Mouse (Mus musculus) layer of hippocampus, adult 8-10 months (tissue): Measurements from ENCODE around the gene Specc1. TPM values are rescaled to one million over a fixed set of nuclear protein-coding genes. Genes with fewer than 3 reads are reported as not detected.

ENCODE experiments used
- DNase-seq, 2 experiments: peaks; one replicate each; pipeline ENCODE4 v3.0.0; 2022; ENCODE audit warnings: low spot score in 2 of 2
- total RNA-seq, 4 experiments: library from RNA; stranded (reverse); gene quantifications; 2 replicates each; pipeline ENCODE4 v1.2.4; 2022

Gene Specc1
- total RNA-seq, 4 experiments from 2014 or later = 72.3 to 103 (median 91.0) TPM

DNA sequence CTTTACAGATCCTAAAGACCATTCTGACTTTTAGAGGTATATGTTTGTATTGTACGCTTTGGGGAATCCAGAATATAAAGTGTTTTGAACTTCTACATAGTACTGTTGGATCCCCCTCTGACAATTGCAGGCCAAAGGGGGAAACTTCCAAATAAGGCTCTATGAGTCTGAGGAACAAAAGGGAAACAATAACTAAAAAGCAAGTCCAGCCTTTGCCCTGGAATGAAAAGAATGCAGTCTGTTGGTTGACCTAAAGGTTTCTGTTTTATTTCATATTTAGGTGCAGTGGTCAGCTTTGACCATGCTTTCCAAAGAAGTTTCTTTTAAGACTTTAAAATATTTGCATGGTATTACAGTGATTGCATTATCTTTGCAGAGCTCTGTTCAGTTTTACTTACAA lies 130.5 kb downstream of the Specc1 start:
- DNase-seq = no peak

- no peak for DNase-seq
Observed at GRCm38 (mm10) chr11:62088651-62089050, 132.1 kb downstream of the Specc1 start.

DNA sequence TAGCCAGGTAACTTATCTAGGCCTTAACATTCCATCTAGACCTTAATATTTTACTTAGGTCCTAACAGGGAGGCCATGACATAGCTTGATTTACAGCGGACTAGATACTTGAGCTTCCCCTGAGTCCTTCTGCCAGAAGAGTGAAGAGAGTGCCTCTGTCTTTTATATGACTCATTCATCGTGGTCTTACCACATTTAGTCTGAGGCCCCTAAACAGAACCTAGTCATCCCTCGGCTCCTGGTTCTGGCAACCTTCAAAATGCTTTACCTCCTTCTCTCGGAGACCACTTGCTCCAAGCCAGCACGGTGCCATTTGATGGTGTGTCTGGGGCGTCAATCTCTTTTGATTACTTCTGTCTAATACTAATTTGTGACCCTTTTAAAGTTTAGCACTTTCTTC lies 133.8 kb downstream of the Specc1 start:
- DNase-seq = no peak

DNA sequence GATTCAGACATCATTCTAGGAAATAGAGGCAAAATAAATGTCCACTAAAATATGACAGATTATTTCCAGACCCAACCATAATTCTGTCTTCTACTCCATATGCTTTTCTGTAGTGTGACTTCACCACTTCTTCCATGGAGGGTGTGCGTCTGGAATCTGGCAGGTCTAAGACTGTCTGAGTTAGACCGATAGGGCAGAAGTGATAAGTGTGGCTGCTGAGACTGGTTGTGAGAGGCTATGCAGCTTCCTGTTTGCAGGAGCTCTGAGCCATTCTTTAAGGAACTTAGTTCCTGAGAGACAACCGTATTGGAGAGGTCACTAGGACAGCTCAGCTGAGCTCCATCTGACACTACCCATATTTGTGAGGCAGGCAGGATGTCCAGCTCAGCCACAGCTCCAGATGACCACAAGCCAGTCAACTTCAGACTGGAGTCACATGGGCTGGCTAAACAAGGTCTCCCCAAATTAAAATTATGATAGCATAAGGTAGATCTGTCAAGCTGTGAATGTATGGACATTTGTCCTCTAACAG lies 146.9 kb downstream of the Specc1 start:
- DNase-seq = no peak

DNA sequence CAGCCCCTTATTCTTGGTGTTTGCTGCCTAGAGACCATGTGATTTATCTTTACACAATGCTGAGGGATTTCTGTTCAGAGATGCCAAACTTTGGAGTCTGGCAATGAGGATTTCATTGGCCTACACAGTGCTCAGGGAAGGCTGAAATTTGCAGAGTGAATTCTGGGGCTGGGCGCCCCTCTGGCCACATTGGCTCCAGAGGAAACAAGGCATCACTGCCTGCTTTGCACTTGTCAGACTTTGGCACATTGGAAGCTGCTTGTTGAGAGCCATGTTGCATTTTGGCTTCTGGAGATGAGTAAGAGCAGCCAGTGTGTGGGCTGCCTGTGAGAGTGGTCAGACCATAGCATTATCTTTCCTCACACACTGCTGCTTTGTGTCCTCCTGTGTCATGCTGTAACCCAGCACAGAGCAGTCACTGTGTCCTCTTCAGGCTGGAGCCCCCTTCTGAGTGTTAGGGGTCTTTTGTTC lies 149.9 kb downstream of the Specc1 start:
- peak; percentile 46 to 73 for DNase-seq

- DNase-seq = no peak
Observed at GRCm38 (mm10) chr11:62107272-62107836, 150.8 kb downstream of the Specc1 start.

GRCm38 (mm10) chr11:62118561-62118960 lies 162.0 kb downstream of the Specc1 start:
- DNase-seq = no peak

DNA sequence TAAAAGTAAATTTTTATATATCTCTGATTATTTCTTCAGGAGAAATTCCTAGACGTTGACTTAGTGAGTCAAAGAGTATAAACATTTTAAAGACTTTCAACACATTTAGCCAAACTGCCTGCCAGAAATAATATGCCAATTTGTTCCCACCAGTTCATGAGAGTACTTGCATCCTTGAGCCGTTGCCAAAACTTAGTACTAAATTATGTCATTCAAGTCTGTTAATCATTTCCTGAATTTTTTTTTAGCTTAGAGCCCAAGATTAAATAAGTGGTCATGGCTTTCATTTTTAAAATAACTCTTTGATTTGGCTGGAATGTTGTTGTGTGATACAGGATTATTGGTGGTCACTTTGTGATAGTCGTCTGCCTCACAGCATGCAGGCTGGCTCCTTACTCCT lies 163.3 kb downstream of the Specc1 start:
- no peak for DNase-seq

GRCm38 (mm10) chr11:62121365-62121764 lies 164.8 kb downstream of the Specc1 start:
- DNase-seq = no peak

DNA sequence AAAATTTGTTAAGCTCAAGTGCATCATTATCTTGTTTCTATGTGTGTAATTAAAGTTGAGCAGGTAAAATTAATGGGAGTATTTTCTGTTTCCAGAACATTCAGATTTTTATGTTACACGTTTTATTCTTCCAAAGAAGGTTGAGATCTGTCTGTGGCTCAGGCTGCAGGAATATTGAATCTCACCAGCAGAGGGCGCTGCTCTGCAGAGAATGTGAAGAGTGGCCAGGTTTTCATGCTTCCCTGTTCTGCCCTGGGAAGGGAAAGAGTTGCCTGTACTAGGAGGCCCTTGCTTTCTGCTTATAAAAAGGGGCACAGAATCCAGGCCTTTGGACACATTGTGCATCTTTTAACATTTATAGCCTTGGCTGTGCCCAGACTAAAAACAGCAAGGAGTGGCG lies 171.1 kb downstream of the Specc1 start:
- peak; percentile 58 to 88 for DNase-seq

- DNase-seq = no peak
Observed at GRCm38 (mm10) chr11:62128197-62128596, 171.6 kb downstream of the Specc1 start.

- no peak for DNase-seq
Observed at GRCm38 (mm10) chr11:62130191-62130590, 173.6 kb downstream of the Specc1 start.

DNA sequence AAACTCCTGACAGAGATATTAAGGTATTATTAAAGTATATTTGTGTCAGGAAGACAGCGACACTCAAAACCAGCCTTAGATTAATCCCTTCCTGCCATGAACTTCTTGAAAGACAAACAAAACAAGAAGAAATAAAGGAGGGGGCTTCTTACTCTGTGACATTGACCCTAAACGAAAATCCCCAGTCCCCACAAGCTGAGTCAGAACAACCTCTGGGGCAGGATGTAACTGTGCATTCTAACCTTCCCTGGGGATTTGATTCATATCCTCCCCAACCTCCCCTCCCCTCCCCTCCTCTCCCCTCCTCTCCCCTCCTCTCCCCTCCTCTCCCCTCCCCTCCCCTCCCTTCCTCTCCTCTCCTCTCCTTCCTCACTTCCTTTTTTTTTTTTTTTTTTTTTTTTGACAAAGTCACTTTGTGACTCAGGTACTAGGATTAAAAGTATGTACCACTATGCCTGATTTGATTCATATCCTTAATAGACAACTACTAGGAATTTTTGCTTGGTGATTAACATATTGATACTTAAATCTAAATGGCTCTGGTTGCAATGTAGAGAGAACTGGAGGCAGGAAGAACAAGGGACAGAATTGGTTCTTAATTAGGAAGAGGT lies 174.2 kb downstream of the Specc1 start:
- DNase-seq = no peak

- DNase-seq = no peak
Observed at GRCm38 (mm10) chr11:62131601-62132000, 175.0 kb downstream of the Specc1 start.

- DNase-seq = no peak
Observed at GRCm38 (mm10) chr11:62134191-62134590, 177.6 kb downstream of the Specc1 start.

GRCm38 (mm10) chr11:62145216-62146110 lies 188.9 kb downstream of the Specc1 start:
- DNase-seq = no peak

GRCm38 (mm10) chr11:62146661-62147060 lies 190.1 kb downstream of the Specc1 start:
- DNase-seq = no peak

- no peak for DNase-seq
Observed at GRCm38 (mm10) chr11:62148026-62148425, 191.5 kb downstream of the Specc1 start.

DNA sequence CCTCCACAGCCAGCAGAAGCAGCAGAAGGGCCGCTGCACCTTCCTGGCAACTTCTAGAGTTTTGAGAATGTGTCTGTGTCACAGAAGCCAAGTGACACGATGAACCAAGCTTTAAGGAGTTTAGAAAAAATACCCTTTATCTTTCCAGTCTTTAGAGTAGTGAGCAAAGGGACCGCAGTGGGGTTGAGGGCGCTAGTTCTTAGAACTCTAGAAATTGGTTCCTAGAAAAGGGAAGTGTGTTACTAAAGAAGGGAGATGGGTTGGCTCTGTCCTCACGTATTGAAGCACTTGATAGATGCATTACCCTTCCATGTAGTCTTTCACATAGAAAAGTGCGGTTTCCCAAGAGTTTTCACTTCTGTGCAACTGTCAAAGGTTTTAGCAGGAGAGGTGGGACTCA lies 191.9 kb downstream of the Specc1 start:
- no peak for DNase-seq

GRCm38 (mm10) chr11:62153057-62153456 lies 196.5 kb downstream of the Specc1 start:
- DNase-seq = no peak

DNA sequence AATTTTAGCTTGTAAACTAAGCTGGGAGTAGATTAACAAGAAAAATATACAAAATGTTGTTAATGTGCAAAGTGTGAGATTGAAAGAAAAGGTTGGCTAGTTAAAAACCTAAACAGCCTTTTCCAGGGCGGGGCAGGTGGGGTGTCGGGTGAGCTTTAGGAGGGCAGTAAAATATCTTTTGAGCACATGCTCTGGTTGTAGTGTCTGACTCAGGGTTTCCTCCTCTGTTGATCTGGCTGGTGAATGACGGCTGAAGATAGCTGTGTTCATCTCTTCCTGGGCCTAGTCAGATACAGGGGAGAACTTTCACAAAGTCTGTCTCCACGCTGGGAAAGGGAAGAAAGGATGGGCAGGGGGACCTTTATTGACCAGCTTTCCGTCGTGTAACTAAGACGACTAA lies 203.2 kb downstream of the Specc1 start:
- DNase-seq = no peak

DNA sequence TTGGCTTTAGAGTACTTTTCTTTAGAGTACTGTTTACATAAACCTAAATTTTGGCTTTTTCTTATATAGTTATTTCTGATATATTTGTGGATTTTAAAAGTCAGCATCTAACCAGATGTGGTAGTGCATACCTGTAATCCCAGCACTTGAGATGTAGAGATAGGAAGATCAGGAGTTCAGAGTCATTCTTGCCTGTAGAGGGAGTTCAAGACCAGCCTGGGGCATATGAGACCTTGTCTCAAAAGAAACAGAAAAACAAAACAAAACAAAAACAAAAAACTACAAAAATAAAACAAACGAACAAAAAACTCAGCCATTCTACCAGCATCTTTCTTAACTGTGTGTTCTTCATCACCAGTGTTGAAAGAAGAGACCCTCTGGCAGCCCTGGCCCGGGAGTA lies 204.9 kb downstream of the Specc1 start:
- DNase-seq = no peak
